Mouse (Mus musculus) CD4-positive, CD25-positive, alpha-beta regulatory T cell, adult 4 months (primary cell): ENCODE data around the gene Slc25a5. TPM values are rescaled to one million over a fixed set of nuclear protein-coding genes. Genes with fewer than 3 reads are reported as not detected.

Experiments
- ATAC-seq: one replicate; pipeline ENCODE4 v1.8.0; 2017
- polyA plus RNA-seq, 2 experiments: library from polyadenylated mRNA; unstranded; fragments of 100-300 nt; shearing (Covaris generic); gene quantifications; one replicate each; pipeline ENCODE4 v1.2.1; 2017

Slc25a5 gene
- polyA plus RNA-seq, 2 experiments from 2014 or later, result 1,213 to 1,312 TPM

- ATAC-seq, result no peak
Observed at GRCm38 (mm10) chrX:36841698-36842097, 46.2 kb downstream of the Slc25a5 start.

DNA sequence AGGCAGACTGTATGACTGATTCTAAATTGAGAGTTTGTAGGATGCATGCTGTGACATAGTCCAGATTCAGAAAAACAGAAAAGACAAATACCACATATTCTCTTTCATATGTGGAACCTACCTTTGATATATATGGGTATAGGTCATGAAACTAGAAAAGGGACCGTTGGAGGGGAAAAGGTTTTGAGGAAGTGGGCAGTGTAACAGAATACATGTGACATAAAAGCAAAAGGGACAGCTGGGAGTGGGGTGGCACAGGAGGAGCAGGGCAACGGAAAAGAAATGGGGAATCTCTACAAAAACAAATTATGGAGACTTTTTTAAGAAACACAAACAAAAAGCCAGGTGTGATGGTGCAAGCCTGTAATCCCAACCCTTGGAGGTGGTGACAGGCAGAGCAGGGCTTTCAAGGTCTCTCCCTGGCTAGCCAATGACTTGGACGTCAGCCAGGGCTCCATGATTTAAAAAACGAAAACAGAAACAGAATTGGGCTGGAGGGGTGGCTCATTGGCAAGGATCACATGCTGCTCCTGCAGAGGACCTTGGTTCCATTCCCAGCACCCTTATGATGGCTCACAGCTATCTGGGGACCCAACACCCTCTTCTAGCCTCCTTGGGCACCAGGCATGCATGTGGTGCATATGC lies 48.0 kb downstream of the Slc25a5 start:
- no peak for ATAC-seq

- no peak for ATAC-seq
Observed at GRCm38 (mm10) chrX:36847152-36847551, 51.7 kb downstream of the Slc25a5 start.

Other genes with a start within 250 kb of the Slc25a5 start
- 10 to 100 TPM; 57.8 to 64.4 TPM for gene Pgrmc1, start 197.4 kb upstream of the Slc25a5 start, polyA plus RNA-seq
- 1 to 10 TPM in 1 of 2 experiments, under 1 TPM in 1; 0.89 to 1.1 TPM for gene Akap17b, start 150.3 kb upstream of the Slc25a5 start, polyA plus RNA-seq
- under 1 TPM in 1 of 2 experiments, not detected in 1; 0.51 TPM for gene Slc25a43, start 52.0 kb upstream of the Slc25a5 start, polyA plus RNA-seq
- gene Ube2a, start 78.2 kb downstream of the Slc25a5 start, polyA plus RNA-seq, result 100 to 1,000 TPM; 110 to 131 TPM
- 10 to 100 TPM; 26.8 to 28.7 TPM for gene C330007P06Rik, start 78.5 kb downstream of the Slc25a5 start, polyA plus RNA-seq
- gene Nkrf, start 107.2 kb downstream of the Slc25a5 start, polyA plus RNA-seq, result 1 to 10 TPM; 2.0 TPM
- gene Sept6, start 196.1 kb downstream of the Slc25a5 start, polyA plus RNA-seq, result 100 to 1,000 TPM; 150 to 159 TPM